Mouse (Mus musculus): Measurements from ENCODE around the gene Zfp386.

Zfp386 gene

GRCm38 (mm10) chr12:116094765-116095555, 47.4 kb downstream of the Zfp386 start:
- DNase-seq, result no peak

- DNase-seq, result no peak
Observed at GRCm38 (mm10) chr12:116096361-116096904, 48.9 kb downstream of the Zfp386 start.

DNA sequence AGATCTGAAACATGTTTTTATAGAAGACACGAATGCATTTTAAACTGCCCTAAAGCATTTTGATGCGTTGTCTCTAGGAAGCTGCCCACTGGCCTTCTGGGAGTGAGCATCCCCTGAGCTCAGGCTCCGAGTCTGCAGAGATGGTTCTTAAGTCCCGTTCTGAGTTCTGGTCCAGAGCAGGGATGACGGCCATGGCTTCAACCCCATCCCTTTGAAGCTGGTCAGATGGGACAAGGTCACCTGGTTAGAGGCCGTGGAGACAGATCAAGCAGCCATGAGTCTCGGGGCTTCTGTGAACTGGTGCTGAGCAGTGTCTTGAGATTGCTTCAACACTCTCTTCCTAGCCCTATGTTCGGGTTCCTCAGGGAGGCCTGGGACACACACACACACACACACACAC, 49.6 kb downstream of the Zfp386 start:
- no peak for DNase-seq

GRCm38 (mm10) chr12:116101945-116102344, 54.4 kb downstream of the Zfp386 start:
- no peak for DNase-seq

DNA sequence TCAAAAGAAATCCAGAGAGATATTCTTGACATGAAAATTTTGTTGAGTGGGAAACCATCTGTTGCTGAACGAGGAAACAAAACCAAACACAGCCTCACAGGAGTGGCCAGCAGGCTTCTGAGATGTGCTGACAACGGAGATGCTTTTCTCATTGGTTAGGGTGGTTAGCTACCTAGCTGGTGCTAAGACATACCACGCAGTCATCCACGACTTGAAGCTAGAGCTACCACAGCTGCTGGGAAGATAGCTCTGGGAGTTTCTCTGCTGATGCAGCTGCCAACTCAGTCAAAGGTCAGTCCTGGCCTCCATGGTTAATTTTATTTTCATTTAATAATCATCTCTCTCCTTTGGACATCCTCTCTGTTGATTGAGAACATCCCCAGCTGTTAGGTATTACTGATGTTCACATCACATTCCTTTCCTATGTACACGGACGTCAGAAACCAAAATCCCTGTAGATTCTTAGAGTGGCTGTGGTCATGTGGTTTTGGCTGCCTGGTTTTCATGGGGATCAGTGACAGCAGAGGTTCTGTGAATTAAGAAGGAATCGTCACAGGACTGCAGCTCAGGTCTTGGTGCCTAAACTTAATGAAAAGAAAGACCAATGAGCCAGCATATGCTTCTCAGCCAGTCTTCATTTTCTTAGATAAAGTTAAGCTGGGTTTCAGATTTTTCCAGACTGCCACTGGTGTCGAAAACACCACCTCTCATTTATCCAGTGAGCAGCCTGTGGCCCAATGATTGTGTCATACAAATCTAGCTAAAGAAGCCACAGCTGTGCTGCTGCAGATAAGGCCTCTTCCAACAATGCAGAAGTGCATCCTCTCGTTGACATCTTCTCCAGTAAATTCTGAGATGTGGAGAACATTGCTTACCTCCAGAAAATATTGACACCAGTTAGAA, 62.2 kb downstream of the Zfp386 start:
- DNase-seq, result no peak

GRCm38 (mm10) chr12:116111007-116111694, 63.6 kb downstream of the Zfp386 start:
- no peak for DNase-seq

All from kidney, adult 8-10 months (tissue).